Mouse (Mus musculus): Measurements from ENCODE around the gene Hand2.

- TF ChIP-seq CTCF (IDR thresholded peaks at IDR 0.05; ENCODE audit: extremely low read depth, insufficient read depth, low read length) = no peak
- TF ChIP-seq POLR2A (IDR thresholded peaks at IDR 0.05; ENCODE audit: extremely low read depth, insufficient read depth, low read length) = no peak
Observed at GRCm38 (mm10) chr8:57306441-57306840, 14.3 kb upstream of the Hand2 start.

Measured in cortical plate, adult 2 months (tissue).